Mouse (Mus musculus) granulocyte monocyte progenitor cell, adult 5-6 weeks (primary cell): Measurements from ENCODE around the gene Agbl1. TPM values are rescaled to one million over a fixed set of nuclear protein-coding genes. Genes with fewer than 3 reads are reported as not detected.
A peak's percentile ranks its signal among the peaks of the same experiment; 100 is the strongest.

Source experiments
- ATAC-seq: replicated peaks from 2 replicates; pipeline ENCODE4 v1.8.0; 2016; ENCODE audit warnings: mild to moderate bottlenecking, moderate TSS enrichment, inconsistent platforms; ENCODE audit not compliant: poor library complexity, severe bottlenecking
- total RNA-seq, 2 experiments: library from RNA; stranded (forward) in 1 of 2; stranded (reverse) in 1 of 2; fragments of 200-712, 200-1000 nt in 1 of 2; fragments of >200 nt in 1 of 2; fragmentation: Nextera tagmentation in 1 of 2; gene quantifications; 2 replicates each; pipeline ENCODE4 v1.2.3; 2014 to 2017

The Agbl1 gene
- total RNA-seq (2014; fragmentation: Nextera tagmentation), result not detected in 2 replicates
- not detected in 2 replicates for total RNA-seq (2017)

DNA sequence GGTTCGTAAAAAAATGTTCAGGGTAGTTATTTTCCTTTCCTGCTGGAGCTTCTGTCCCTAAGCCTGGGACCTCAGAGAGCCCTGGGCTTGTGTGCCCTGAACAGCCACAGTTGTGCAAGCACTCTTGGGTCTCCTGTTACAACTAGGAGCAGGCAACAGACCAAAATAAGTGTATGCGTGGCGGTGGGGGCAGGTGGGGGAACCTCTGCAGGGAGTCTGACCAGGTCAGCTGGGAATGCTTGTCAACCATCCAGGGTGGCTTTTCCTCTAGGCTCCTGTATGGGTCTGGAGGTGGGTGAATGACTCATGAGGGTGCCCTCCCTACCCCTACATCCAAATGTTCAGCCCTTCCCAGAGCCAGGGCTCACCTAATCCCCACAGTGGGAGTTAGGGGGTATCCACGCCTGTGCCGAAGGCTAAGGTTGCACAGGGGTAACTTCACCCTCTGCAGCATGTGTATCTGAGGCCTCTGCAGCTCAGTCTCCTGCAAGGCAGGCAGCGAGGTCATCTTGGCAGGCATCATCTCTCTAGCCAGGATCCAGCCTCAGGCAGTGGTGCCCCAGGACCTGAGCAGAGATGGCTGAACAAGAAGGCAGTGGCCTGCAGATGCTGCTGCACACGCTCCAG is at the start of gene Agbl1:
Gene Agbl1, plus strand, starts transcription at position 577 of the 627 bp plus-strand sequence.
- ATAC-seq, result no peak

DNA sequence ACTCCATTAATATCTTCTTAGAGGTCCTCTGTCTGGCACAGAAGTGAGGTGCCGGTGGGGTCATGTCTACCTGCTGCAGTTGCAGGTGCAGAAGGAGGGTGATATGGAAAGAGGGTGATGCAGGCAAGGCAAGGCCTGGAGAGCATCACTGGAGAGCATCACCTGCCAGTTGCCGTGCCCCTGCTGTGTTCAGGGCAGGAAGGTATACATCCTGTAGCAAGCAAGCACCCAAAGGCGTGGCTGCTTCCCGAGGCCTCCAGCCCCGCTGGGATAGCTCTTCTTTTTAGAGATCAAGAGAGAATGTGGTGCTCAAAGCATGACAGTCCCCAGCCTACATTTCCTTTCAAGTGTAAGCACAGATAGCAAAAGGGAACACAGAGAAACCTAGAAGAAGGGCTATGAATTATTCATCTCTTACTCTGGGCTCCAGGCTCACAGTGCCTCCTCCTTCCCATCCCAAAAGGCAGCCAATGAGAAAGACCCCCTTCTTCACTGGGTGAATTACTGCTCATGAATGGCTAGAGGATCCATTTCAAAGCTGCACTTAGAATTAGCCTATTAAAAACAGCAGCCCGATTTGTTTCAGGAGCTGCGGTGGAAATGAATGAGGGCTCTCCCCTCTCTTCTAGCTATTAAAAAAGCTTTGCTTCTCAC is 44.6 kb upstream of the Agbl1 start:
- ATAC-seq, result no peak

DNA sequence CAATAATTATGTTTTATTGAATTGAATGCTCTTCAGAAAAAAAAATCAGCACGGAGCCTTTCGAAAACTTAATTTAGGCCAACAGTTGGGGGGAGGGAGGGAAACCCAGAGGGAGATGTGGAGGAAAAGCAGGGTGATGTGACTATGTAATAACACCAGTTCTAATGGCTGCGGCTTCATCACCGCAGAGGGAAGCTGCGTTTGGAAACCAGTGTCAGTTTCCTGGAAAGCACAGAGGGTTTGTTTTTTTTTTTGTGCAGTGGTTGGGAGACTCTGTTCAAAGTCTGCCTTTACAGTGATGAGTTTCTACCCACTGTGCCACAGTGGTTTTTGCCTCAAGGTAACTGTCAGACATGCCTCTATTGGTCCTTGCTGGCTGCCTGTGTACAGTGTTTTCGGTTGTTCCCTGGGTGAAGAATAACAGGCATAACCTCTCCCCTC is 44.0 kb upstream of the Agbl1 start:
- no peak; the same call in 1 of the 2 replicates for ATAC-seq

DNA sequence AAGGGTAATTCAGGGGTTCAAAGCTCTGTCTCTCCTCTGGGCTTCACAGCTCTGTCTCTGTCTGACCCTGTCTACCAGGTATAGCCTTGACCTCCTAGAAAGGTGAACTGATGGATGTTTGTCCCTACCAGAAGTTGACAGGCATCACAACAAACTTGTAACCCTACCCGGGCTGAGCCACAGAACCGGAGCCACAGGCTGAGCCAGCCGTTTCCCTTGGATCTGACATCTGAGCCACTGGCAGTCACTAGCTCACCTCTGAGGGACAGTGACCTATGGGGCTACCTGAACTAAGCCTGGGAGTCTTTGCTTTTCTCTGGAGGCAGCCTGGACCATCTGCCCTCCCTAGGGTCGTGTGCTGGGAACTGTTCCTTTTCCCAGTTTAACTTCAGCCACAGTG is 11.1 kb upstream of the Agbl1 start:
- no peak for ATAC-seq

DNA sequence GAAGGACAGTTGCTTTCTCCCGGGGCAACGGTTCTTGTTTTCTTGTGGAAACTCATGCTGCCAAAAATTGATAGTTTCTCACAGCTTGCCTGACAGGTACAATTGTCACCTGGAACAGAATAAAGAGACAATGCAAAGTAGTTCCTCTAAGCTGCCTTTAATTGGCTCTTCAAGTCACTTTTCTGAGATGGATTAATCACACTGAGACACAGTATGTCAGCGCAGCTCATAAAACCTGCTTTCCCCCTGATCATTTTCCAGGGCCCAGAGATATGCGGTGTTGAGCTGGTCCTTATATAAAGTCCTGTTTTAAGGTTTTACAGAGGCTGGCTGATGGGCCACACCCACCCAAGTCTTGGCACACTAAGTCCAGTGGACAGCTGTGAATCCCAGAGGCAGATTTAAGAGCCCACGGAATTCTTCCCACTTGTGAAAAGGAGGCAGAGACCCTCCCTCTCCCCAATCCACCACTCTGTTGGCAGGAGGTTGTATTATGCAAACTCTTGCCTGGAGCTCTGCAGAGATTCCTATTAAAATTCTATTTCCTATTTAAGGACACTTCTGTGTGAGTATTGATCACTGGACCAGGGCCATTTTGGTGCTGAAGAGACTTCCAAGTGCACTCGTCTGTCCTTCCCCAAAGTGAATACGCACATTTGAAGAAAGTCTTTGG is 9.8 kb upstream of the Agbl1 start:
- no peak for ATAC-seq

DNA sequence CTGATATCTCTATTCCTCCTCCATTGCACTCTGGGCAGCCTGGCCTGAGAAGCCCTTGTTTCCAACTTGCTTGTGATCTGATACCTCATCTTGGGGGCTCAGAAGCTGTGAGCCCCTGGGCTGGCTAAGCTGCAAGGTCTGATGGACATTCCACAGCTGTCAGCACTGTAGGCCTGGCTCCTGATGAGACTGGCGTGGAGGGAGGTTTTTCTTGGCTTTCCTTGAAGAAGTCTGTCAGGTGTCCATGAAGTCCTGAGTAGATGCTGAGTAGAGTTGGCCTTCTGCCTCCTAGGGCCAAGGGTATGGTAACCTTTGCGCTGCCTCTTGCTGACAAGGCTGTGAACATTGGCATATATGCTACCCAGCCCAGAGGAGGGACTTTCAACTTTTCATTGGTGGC is 7.0 kb upstream of the Agbl1 start:
- no peak for ATAC-seq

DNA sequence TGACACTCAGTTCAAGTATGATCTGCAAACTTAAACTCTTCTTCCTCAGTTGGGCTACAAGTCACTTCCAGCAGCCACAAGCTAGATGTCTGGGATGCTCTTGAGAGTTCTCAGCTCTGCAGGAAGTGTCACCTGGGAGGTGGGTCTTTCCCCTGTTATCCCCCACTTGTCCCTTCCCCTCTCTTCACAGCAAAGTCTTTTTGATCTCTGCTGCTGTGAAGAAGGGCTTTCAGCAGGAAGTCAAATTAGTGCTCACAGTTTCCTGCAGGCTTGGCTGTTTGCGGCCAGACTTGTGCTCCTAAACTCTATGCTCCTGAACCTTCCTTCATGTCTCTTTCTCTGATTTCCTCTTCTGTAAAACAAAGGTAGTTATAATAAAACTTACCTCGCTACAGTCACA is 806 bp upstream of the Agbl1 start:
- no peak for ATAC-seq

DNA sequence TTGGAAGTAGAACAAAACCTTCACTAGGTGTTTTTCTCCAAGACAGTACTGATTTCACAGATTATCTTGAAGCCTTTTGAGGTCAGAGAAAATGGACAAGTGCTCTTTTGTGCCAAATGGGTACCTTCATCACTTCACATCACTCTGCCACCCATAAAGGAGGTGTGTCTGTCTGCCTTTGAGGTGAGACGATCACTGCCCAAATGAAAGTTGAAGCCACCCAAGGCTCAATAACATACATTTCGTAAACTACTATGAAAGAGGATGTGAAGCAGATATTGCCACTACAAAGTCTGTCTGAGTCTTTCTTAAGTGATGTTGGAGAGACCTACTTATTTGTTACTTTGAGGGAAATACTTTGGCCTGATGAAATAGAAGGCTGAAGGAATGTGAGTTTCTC is 4.6 kb downstream of the Agbl1 start:
- no peak for ATAC-seq

DNA sequence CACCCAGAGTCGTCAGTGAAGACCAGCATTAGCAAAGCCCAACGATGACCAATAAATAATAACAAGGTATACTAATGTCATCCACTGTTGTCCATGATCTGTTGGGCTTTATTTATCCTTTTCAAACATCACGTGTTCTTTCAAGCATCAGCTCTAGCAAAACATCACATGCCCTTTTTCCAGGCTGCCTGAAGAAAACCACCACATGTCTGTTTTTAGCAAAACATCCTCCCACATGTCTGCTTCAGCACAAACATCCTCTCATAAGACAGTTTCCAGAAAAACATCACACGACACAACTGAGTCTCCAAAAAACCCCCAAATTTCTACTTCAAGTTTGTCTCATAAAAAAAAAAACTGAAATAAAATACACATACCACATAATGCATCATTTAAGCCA is 7.8 kb downstream of the Agbl1 start:
- ATAC-seq, result no peak

DNA sequence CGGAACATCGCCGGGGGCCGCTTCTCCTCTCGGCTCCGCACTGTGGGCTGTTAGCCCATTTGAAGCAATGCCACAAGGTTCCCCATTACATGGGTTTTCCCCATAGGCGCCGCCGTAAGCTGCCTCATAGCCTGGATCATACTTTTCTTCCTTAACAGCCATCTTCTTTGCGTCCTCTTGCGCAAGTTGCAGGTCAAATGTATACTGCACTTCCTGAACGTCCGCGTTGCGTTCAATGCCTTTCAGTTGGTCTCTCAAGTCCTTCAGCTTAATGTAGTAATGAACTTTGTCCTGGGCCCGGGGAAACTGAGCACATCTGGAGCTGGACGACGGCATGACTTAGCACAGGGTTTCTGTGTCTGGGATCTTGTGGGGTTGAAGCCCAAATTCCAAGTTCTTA is 15.2 kb downstream of the Agbl1 start:
- peak; percentile 71 for ATAC-seq

DNA sequence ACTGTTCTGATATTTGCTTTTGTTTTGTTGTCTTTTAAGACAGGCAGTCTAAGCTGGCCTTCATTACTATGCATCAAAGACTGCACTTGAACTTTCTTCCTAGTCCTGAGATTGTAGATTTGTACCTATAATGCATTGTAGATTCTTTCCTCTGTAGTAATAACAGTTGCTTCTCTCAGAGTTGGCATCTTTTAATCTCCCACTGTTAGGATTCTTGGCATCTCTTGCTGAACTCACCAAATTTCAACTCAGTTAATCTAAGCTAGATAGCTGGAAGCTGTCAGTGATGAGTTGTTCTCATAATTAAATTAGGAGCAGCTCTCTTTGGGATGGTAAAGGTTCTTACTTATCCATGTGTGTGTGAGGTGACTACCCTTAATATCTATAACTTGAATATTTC is 45.4 kb downstream of the Agbl1 start:
- ATAC-seq, result no peak

DNA sequence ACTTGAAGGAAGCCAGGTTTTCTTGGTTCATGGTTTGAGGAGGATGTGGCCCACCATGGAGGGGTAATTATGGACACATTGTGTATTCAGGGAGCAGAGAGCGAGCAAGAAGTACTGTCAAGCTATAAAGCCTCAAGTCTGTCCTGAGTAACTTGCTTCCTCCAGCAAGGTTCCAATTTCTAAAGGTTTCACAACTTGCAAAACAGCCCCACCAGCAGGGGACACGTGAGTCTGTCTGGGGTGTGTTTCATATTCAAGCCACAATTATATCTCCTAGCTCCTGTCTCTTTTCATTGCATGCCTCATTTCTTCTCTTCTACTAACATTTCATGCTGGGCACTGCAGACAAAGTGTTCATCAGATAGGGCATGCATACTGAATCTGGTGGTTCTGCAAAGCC is 53.1 kb downstream of the Agbl1 start:
- no peak for ATAC-seq

DNA sequence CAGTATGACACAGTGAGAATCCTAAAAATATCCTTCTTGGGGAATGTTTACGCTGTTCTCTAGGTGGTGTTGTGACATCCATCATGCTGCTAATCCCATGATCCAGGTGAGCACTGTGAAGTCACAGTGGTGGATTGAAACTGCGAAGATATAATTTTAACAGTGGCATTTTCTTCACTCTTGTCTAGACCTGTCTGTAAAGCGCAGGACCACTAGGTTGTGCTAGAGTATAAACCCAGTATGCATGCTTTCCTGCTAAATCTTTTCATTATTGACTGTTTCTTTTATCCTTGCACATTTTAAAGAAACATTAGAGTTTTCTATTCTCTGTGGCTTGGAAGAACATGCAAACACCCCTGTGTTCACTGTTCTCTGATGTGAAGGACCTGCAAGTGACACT is 57.8 kb downstream of the Agbl1 start:
- ATAC-seq, result no peak

DNA sequence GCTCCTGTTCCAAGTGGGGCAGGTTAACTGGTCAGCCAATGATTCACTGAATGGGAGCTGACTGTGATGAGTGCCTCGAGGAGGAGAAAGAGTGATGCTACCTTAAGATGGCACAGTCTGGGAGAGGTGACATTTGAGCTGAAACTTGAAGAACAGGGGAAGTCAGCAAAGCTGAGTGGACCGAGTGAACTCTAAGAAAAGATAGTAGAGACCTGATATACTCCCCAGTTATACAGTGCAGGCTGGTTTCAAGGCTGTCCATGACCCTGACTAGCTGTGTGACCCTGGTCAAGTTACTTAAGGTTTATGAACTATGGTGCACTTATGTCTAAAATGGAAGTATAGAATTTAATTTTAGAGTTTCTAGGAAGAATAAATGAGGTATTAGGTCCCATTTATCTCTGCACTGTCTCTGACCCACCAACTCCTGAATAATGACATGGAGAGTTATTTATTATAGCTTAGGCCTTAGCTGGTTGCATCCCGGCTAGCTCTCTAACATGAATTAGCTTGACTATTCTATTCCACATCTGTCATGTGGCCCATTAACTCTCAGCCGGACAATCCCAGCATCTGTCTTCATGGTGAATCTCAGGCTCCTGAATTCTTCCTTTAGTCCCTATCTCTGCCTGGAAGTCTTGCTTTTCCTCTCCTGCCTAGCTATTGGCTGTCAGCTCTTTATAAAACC is 92.3 kb downstream of the Agbl1 start:
- no peak for ATAC-seq

DNA sequence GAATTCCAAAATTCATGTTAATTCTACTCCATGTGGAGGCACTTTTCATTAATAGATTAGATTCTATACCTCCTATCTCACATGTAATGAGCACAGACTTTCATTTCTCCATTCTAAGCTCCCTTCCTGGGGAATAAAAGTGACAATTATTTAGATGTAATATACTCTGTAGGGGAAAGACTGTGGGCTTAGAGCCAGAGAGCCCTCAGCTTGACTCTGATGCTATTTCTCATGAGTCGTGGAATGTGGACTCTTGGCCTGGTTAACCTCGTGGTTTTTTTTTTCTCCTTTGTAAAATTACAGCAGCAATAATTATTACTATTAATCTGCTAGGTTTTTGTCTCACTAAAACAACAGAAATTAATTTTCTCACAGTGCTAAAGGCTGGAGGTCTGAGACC is 96.4 kb downstream of the Agbl1 start:
- no peak for ATAC-seq

DNA sequence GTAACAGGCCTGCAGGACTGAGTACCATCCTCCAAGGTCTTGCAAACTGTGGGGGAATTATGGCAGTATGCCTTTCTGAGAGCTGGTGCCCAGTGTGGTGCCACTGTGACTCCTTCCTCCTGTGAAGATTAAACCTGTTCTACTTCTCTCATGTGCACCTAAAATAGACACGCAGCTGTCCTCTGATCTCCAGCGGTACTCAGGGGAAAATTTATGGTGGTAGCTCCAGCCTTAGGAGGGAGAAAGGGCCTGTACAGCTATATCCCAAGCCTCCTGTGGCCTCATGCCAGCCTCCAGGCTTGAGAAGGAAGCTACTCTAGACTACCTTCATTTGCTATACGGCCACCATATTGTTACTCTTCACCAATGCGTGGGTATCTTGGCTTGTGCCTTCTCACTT is 109.6 kb downstream of the Agbl1 start:
- ATAC-seq, result no peak

DNA sequence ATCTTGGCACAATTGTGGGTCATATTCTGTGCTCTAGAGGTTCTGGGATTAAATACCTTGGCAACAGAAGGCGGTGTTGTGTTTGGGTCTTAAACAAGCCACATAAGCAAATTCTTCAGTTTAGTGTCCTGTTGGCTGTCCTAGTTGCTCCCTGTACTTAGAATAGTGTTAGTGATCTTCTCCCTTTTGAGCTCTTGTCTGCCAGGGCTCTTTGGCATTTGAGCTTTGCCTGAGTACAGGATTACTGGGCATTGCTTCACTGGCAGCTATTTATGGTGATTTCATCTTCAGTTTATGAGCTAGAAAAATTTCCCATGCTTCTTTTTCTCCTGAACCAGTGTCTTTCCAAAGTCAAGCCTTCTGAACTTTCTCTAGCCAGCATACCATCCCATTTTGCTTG is 111.9 kb downstream of the Agbl1 start:
- no peak for ATAC-seq

DNA sequence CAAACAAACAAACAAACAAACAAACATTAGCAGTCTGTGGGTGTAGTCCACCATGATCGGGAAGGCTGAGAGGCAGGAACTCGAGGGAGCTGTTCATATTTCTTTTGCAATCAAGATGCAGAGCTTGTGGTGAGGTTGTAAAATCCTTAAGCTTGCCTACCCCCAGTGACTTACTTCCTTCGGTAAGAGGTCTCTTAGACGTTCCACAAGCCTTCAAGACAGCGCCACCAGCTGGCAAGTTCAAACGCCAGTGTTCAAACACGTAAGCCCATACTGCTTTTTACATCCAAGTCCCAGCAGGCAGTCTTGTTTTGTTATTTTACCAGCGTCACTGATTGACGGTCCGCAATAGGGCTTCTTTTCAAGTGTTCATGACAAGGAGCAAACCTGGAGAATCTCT is 123.8 kb downstream of the Agbl1 start:
- peak; percentile 72 for ATAC-seq

DNA sequence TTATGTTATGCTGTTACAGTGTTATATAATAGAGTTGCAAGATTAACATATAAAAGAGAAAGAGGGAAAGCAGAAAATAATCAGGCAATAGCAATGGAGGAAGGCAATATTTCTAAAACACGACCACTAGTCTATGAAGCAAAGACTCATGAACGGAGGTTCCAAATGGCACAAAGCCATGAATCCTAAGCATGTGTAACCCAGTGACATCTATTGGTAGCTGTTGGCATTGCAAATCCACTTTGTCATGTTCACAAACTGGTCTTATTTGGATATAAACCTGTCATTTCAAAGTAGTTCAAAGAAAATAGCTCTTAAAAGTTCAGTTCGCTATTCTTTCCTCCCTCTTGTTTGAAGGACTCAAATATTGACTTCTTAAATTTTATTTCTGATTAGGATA is 124.8 kb downstream of the Agbl1 start:
- ATAC-seq, result peak; percentile 69

DNA sequence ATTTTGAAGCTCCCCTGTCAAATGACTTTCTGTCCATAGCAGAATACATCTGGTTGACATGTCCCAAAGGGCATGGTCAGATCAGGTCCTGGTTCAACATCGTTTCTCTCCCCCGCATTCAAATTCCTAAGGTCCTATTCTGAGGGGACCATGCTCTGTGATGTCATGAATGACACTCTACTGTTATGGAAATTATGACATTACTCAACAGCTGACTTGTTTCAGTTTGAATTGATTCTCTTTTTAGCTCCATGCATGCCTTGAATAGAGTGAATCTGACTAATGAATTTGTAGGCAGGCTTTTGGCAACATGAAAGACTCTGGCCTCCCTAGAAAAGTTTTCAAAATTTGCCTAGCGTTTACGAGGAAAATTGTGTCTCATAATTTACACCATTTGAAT is 141.6 kb downstream of the Agbl1 start:
- ATAC-seq, result no peak

DNA sequence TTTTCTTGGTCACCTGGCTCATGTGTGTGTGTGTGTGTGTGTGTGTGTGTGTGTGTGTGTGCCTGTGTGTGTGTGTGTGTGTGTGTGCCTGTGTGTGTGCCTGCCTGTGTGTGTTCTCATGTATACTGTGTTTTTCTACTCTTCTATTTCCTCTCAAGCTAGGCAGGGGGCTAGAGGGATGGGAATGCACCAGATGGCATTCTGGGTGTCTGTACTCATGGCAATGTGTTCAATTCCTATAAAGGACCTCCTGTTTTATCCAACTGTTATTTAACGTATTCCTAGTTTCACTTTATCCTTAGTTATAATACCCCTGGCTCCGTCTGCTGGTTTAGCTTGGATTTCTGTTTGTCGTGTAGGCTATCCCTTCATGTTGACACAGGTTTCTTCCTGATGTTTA is 149.8 kb downstream of the Agbl1 start:
- ATAC-seq, result no peak
